Mouse (Mus musculus): Measurements from ENCODE around the gene Adad1. TPM values are rescaled to one million over a fixed set of nuclear protein-coding genes. Genes with fewer than 3 reads are reported as not detected.

Adad1 gene
- polyA plus RNA-seq, 1 experiment from 2014 or later: not detected

GRCm38 (mm10) chr3:37140168-37140906 is 77.0 kb downstream of the Adad1 start:
- H3K27ac ChIP-seq (replicated peaks): no peak overlapping the region
- no peaks in the 10 kb centered on the region for H3K4me1 ChIP-seq
- no peaks in the 10 kb centered on the region for H3K27me3 ChIP-seq (replicated peaks)
- no peaks in the 10 kb centered on the region for H3K36me3 ChIP-seq
- H3K9me3 ChIP-seq (replicated peaks): no peaks in the 10 kb centered on the region
- no peak for ATAC-seq (ENCODE audit: low FRiP score)
- no peak overlapping the region for H3K9ac ChIP-seq (replicated peaks)
- no peak overlapping the region for H3K4me3 ChIP-seq (replicated peaks)
- WGBS: 93% methylated on average over 6 of the region's 6 CpGs
- H3K4me2 ChIP-seq: no peak overlapping the region

- WGBS: 91% methylated on average over 2 of the region's 2 CpGs
- ATAC-seq (ENCODE audit: low FRiP score): no peak
- H3K9ac ChIP-seq (replicated peaks): no peak overlapping the region
- no peak overlapping the region for H3K27ac ChIP-seq (replicated peaks)
- H3K4me1 ChIP-seq: no peaks in the 10 kb centered on the region
- H3K36me3 ChIP-seq: no peaks in the 10 kb centered on the region
- no peaks in the 10 kb centered on the region for H3K9me3 ChIP-seq (replicated peaks)
- no peaks in the 10 kb centered on the region for H3K27me3 ChIP-seq (replicated peaks)
- H3K4me3 ChIP-seq (replicated peaks): no peak overlapping the region
- no peak overlapping the region for H3K4me2 ChIP-seq
Observed at GRCm38 (mm10) chr3:37141827-37142226, 78.5 kb downstream of the Adad1 start.

- WGBS: 60% methylated on average over 1 of the region's 1 CpGs
- Histone ChIP-seq H3K9ac (replicated peaks) (no peak overlapping the region), H3K4me1 (no peaks in the 10 kb centered on the region), H3K27me3 (replicated peaks) (no peaks in the 10 kb centered on the region), H3K4me2 (no peak overlapping the region), H3K36me3 (no peaks in the 10 kb centered on the region), H3K4me3 (replicated peaks) (no peak overlapping the region), H3K9me3 (replicated peaks) (no peaks in the 10 kb centered on the region), H3K27ac (replicated peaks) (no peak overlapping the region)
- no peak for ATAC-seq (ENCODE audit: low FRiP score)
Observed at GRCm38 (mm10) chr3:37144979-37145378, 81.7 kb downstream of the Adad1 start.

GRCm38 (mm10) chr3:37146406-37146805 is 83.1 kb downstream of the Adad1 start:
- H3K27ac ChIP-seq (replicated peaks): no peak overlapping the region
- H3K9me3 ChIP-seq (replicated peaks): no peaks in the 10 kb centered on the region
- H3K36me3 ChIP-seq: no peaks in the 10 kb centered on the region
- no peaks in the 10 kb centered on the region for H3K4me1 ChIP-seq
- 33% methylated on average over 8 of the region's 8 CpGs for WGBS
- no peaks in the 10 kb centered on the region for H3K27me3 ChIP-seq (replicated peaks)
- H3K4me3 ChIP-seq (replicated peaks): no peak overlapping the region
- ATAC-seq (ENCODE audit: low FRiP score): no peak
- H3K9ac ChIP-seq (replicated peaks): no peak overlapping the region
- H3K4me2 ChIP-seq: no peak overlapping the region

- Histone ChIP-seq H3K27ac (replicated peaks) (no peak overlapping the region), H3K4me2 (no peak overlapping the region), H3K9ac (replicated peaks) (no peak overlapping the region), H3K4me3 (replicated peaks) (no peak overlapping the region), H3K36me3 (no peaks in the 10 kb centered on the region), H3K9me3 (replicated peaks) (no peaks in the 10 kb centered on the region), H3K4me1 (no peaks in the 10 kb centered on the region), H3K27me3 (replicated peaks) (no peaks in the 10 kb centered on the region)
- no peak for ATAC-seq (ENCODE audit: low FRiP score)
- 71% methylated on average over 7 of the region's 7 CpGs for WGBS
Observed at GRCm38 (mm10) chr3:37146810-37147209, 83.5 kb downstream of the Adad1 start.

GRCm38 (mm10) chr3:37152274-37152673 is 88.9 kb downstream of the Adad1 start:
- H3K4me1 ChIP-seq: no peaks in the 10 kb centered on the region
- H3K4me3 ChIP-seq (replicated peaks): no peak overlapping the region
- no peak overlapping the region for H3K4me2 ChIP-seq
- ATAC-seq (ENCODE audit: low FRiP score): no peak
- no peaks in the 10 kb centered on the region for H3K9me3 ChIP-seq (replicated peaks)
- no peaks in the 10 kb centered on the region for H3K36me3 ChIP-seq
- no peak overlapping the region for H3K27ac ChIP-seq (replicated peaks)
- H3K9ac ChIP-seq (replicated peaks): no peak overlapping the region
- 89% methylated on average over 10 of the region's 10 CpGs for WGBS
- H3K27me3 ChIP-seq (replicated peaks): no peaks in the 10 kb centered on the region

GRCm38 (mm10) chr3:37153004-37153403 is 89.7 kb downstream of the Adad1 start:
- Histone ChIP-seq H3K36me3 (no peaks in the 10 kb centered on the region), H3K27me3 (replicated peaks) (no peaks in the 10 kb centered on the region), H3K9me3 (replicated peaks) (no peaks in the 10 kb centered on the region), H3K4me2 (no peak overlapping the region), H3K9ac (replicated peaks) (no peak overlapping the region), H3K4me1 (no peaks in the 10 kb centered on the region), H3K4me3 (replicated peaks) (no peak overlapping the region), H3K27ac (replicated peaks) (no peak overlapping the region)
- WGBS: 95% methylated on average over 7 of the region's 7 CpGs
- no peak for ATAC-seq (ENCODE audit: low FRiP score)

- Histone ChIP-seq H3K27ac (replicated peaks) (no peak overlapping the region), H3K4me3 (replicated peaks) (no peak overlapping the region), H3K9ac (replicated peaks) (no peak overlapping the region), H3K4me1 (no peaks in the 10 kb centered on the region), H3K27me3 (replicated peaks) (no peaks in the 10 kb centered on the region), H3K4me2 (no peak overlapping the region), H3K36me3 (no peaks in the 10 kb centered on the region), H3K9me3 (replicated peaks) (no peaks in the 10 kb centered on the region)
- WGBS: 81% methylated on average over 7 of the region's 7 CpGs
- ATAC-seq (ENCODE audit: low FRiP score): no peak
Observed at GRCm38 (mm10) chr3:37154396-37154795, 91.1 kb downstream of the Adad1 start.

- Histone ChIP-seq H3K36me3 (no peaks in the 10 kb centered on the region), H3K4me3 (replicated peaks) (no peak overlapping the region), H3K27me3 (replicated peaks) (no peaks in the 10 kb centered on the region), H3K4me1 (no peaks in the 10 kb centered on the region), H3K27ac (replicated peaks) (no peak overlapping the region), H3K9me3 (replicated peaks) (no peaks in the 10 kb centered on the region), H3K4me2 (no peak overlapping the region), H3K9ac (replicated peaks) (no peak overlapping the region)
- ATAC-seq (ENCODE audit: low FRiP score): no peak
- WGBS: 77% methylated on average over 8 of the region's 8 CpGs
Observed at GRCm38 (mm10) chr3:37157082-37157481, 93.8 kb downstream of the Adad1 start.

GRCm38 (mm10) chr3:37158246-37158645 is 94.9 kb downstream of the Adad1 start:
- H3K27ac ChIP-seq (replicated peaks): no peak overlapping the region
- H3K36me3 ChIP-seq: no peaks in the 10 kb centered on the region
- H3K4me3 ChIP-seq (replicated peaks): no peak overlapping the region
- 89% methylated on average over 3 of the region's 3 CpGs for WGBS
- H3K9me3 ChIP-seq (replicated peaks): no peaks in the 10 kb centered on the region
- H3K9ac ChIP-seq (replicated peaks): no peak overlapping the region
- H3K4me1 ChIP-seq: no peaks in the 10 kb centered on the region
- no peak overlapping the region for H3K4me2 ChIP-seq
- ATAC-seq (ENCODE audit: low FRiP score): no peak
- H3K27me3 ChIP-seq (replicated peaks): no peaks in the 10 kb centered on the region

- WGBS: 71% methylated on average over 4 of the region's 4 CpGs
- H3K36me3 ChIP-seq: no peaks in the 10 kb centered on the region
- H3K4me3 ChIP-seq (replicated peaks): no peak overlapping the region
- H3K9ac ChIP-seq (replicated peaks): no peak overlapping the region
- H3K9me3 ChIP-seq (replicated peaks): no peaks in the 10 kb centered on the region
- no peaks in the 10 kb centered on the region for H3K4me1 ChIP-seq
- H3K27me3 ChIP-seq (replicated peaks): no peaks in the 10 kb centered on the region
- no peak for ATAC-seq (ENCODE audit: low FRiP score)
- no peak overlapping the region for H3K27ac ChIP-seq (replicated peaks)
- H3K4me2 ChIP-seq: no peak overlapping the region
Observed at GRCm38 (mm10) chr3:37161096-37161495, 97.8 kb downstream of the Adad1 start.

GRCm38 (mm10) chr3:37169283-37169682 is 106.0 kb downstream of the Adad1 start:
- no peak overlapping the region for H3K9ac ChIP-seq (replicated peaks)
- H3K27me3 ChIP-seq (replicated peaks): no peaks in the 10 kb centered on the region
- H3K4me3 ChIP-seq (replicated peaks): no peak overlapping the region
- H3K36me3 ChIP-seq: no peaks in the 10 kb centered on the region
- H3K9me3 ChIP-seq (replicated peaks): no peaks in the 10 kb centered on the region
- H3K4me1 ChIP-seq: no peaks in the 10 kb centered on the region
- no peak overlapping the region for H3K27ac ChIP-seq (replicated peaks)
- 93% methylated on average over 2 of the region's 2 CpGs for WGBS
- ATAC-seq (ENCODE audit: low FRiP score): no peak
- no peak overlapping the region for H3K4me2 ChIP-seq

Measured in neural tube, embryonic 15.5 days (tissue).